Mouse (Mus musculus) forebrain, embryonic 10.5 days (tissue): ENCODE measurements around the gene Pard3. TPM values are rescaled to one million over a fixed set of nuclear protein-coding genes. Genes with fewer than 3 reads are reported as not detected.

Experiments
- DNase-seq: peaks from one replicate; pipeline ENCODE4 v3.0.0-alpha.2; 2017; ENCODE audit warnings: low spot score; ENCODE audit errors: extremely low spot score
- H3K27ac ChIP-seq: fragments of 300-500 bp; sonication (generic); 2 replicates; pipeline ENCODE4 v1.5.1; 2016; ENCODE audit warnings: mild to moderate bottlenecking
- H3K27me3 ChIP-seq: fragments of 300-500 bp; sonication (generic); 2 replicates; pipeline ENCODE4 v1.6.1; 2016; ENCODE audit warnings: mild to moderate bottlenecking; ENCODE audit not compliant: poor library complexity, severe bottlenecking
- H3K36me3 ChIP-seq: fragments of 300-500 bp; sonication (generic); replicated peaks from 2 replicates; pipeline ENCODE4 v1.6.1; 2016; ENCODE audit warnings: mild to moderate bottlenecking, moderate library complexity
- H3K4me1 ChIP-seq: fragments of 300-500 bp; sonication (generic); 2 replicates; pipeline ENCODE4 v1.6.1; 2016
- H3K4me3 ChIP-seq: fragments of 300-500 bp; sonication (generic); 2 replicates; pipeline ENCODE4 v1.5.1; 2016; ENCODE audit warnings: mild to moderate bottlenecking, moderate library complexity
- H3K9me3 ChIP-seq: fragments of 300-500 bp; sonication (generic); 2 replicates; pipeline ENCODE4 v1.6.1; 2016; ENCODE audit warnings: mild to moderate bottlenecking, moderate library complexity
- WGBS: fragments of 180-500 bp; shearing (Covaris S2); methylation state at CpG from one replicate; pipeline ENCODE4 v1.1.7; 2016; 5-methylcytosine and 5-hydroxymethylcytosine counted together
- polyA plus RNA-seq: library from polyadenylated mRNA; unstranded; fragments of >200 nt; fragmentation: Nextera tagmentation; extraction: Ambion mirVana; gene quantifications from 2 replicates; pipeline ENCODE4 v1.2.1, GENCODE M21; 2016

The Pard3 gene
- polyA plus RNA-seq, 1 experiment from 2014 or later: 27.3 TPM

- Histone ChIP-seq H3K9me3 (no peaks in the 10 kb centered on the region), H3K4me3 (no peak overlapping the region), H3K27ac (no peak overlapping the region), H3K36me3 (peaks cover 31% of the 10 kb centered on the region), H3K4me1 (no peaks in the 10 kb centered on the region), H3K27me3 (no peaks in the 10 kb centered on the region)
- 86% methylated on average over 2 of the region's 2 CpGs for WGBS
- DNase-seq: no peak
Observed at GRCm38 (mm10) chr8:127377775-127378174, 314.1 kb downstream of the Pard3 start.

GRCm38 (mm10) chr8:127378994-127379858 is 315.5 kb downstream of the Pard3 start:
- Histone ChIP-seq H3K27me3 (no peaks in the 10 kb centered on the region), H3K4me1 (no peaks in the 10 kb centered on the region), H3K4me3 (no peak overlapping the region), H3K9me3 (peaks cover 7% of the 10 kb centered on the region; the same call in 1 of the 2 replicates), H3K36me3 (peaks cover 41% of the 10 kb centered on the region), H3K27ac (no peak overlapping the region)
- no peak for DNase-seq
- 72% methylated on average over 11 of the region's 11 CpGs for WGBS

- no peak for DNase-seq
- peaks cover 7% of the 10 kb centered on the region; the same call in 1 of the 2 replicates for H3K9me3 ChIP-seq
- H3K27me3 ChIP-seq: no peaks in the 10 kb centered on the region
- no peak overlapping the region for H3K4me3 ChIP-seq
- H3K36me3 ChIP-seq: peaks cover 51% of the 10 kb centered on the region
- no peak overlapping the region for H3K27ac ChIP-seq
- H3K4me1 ChIP-seq: no peaks in the 10 kb centered on the region; the same call in 1 of the 2 replicates
- 94% methylated on average over 3 of the region's 3 CpGs for WGBS
Observed at GRCm38 (mm10) chr8:127381259-127381658, 317.6 kb downstream of the Pard3 start.

GRCm38 (mm10) chr8:127392700-127393099 is 329.0 kb downstream of the Pard3 start:
- H3K9me3 ChIP-seq: peaks cover 11% of the 10 kb centered on the region
- no peaks in the 10 kb centered on the region for H3K27me3 ChIP-seq
- H3K27ac ChIP-seq: no peak overlapping the region
- H3K36me3 ChIP-seq: peaks cover 49% of the 10 kb centered on the region
- H3K4me3 ChIP-seq: no peak overlapping the region
- no peak for DNase-seq
- H3K4me1 ChIP-seq: peaks cover 4% of the 10 kb centered on the region; the same call in 1 of the 2 replicates

- no peaks in the 10 kb centered on the region for H3K27me3 ChIP-seq
- H3K9me3 ChIP-seq: no peaks in the 10 kb centered on the region
- H3K36me3 ChIP-seq: peaks cover 44% of the 10 kb centered on the region
- peaks cover 4% of the 10 kb centered on the region; the same call in 1 of the 2 replicates for H3K4me1 ChIP-seq
- H3K4me3 ChIP-seq: no peak overlapping the region
- no peak for DNase-seq
- no peak overlapping the region for H3K27ac ChIP-seq
- WGBS: 92% methylated on average over 4 of the region's 4 CpGs
Observed at GRCm38 (mm10) chr8:127395488-127395887, 331.8 kb downstream of the Pard3 start.

GRCm38 (mm10) chr8:127405815-127406214 is 342.1 kb downstream of the Pard3 start:
- DNase-seq: no peak
- H3K4me1 ChIP-seq: peaks cover 4% of the 10 kb centered on the region; the same call in 1 of the 2 replicates
- no peak overlapping the region for H3K27ac ChIP-seq
- H3K9me3 ChIP-seq: no peaks in the 10 kb centered on the region
- H3K4me3 ChIP-seq: no peak overlapping the region
- no peaks in the 10 kb centered on the region for H3K27me3 ChIP-seq
- H3K36me3 ChIP-seq: peaks cover 41% of the 10 kb centered on the region

GRCm38 (mm10) chr8:127410606-127411005 is 346.9 kb downstream of the Pard3 start:
- Histone ChIP-seq H3K36me3 (peaks cover 31% of the 10 kb centered on the region), H3K27me3 (no peaks in the 10 kb centered on the region), H3K9me3 (no peaks in the 10 kb centered on the region), H3K27ac (no peak overlapping the region), H3K4me3 (no peak overlapping the region), H3K4me1 (peaks cover 4% of the 10 kb centered on the region; the same call in 1 of the 2 replicates)
- no peak for DNase-seq
- 93% methylated on average over 12 of the region's 12 CpGs for WGBS

- peaks cover 29% of the 10 kb centered on the region for H3K36me3 ChIP-seq
- no peaks in the 10 kb centered on the region for H3K9me3 ChIP-seq
- H3K4me1 ChIP-seq: no peaks in the 10 kb centered on the region
- WGBS: 92% methylated on average over 4 of the region's 4 CpGs
- no peaks in the 10 kb centered on the region for H3K27me3 ChIP-seq
- no peak overlapping the region for H3K27ac ChIP-seq
- DNase-seq: no peak
- no peak overlapping the region for H3K4me3 ChIP-seq
Observed at GRCm38 (mm10) chr8:127411190-127411848, 347.6 kb downstream of the Pard3 start.

GRCm38 (mm10) chr8:127423021-127423420 is 359.3 kb downstream of the Pard3 start:
- Histone ChIP-seq H3K27ac (peak overlapping the region; percentile 51; the same call in 1 of the 2 replicates), H3K4me1 (peaks cover 12% of the 10 kb centered on the region), H3K27me3 (no peaks in the 10 kb centered on the region), H3K9me3 (no peaks in the 10 kb centered on the region), H3K4me3 (no peak overlapping the region), H3K36me3 (peaks cover 47% of the 10 kb centered on the region)
- WGBS: 57% methylated on average over 7 of the region's 7 CpGs
- no peak for DNase-seq

GRCm38 (mm10) chr8:127424211-127424916 is 360.7 kb downstream of the Pard3 start:
- Histone ChIP-seq H3K4me3 (no peak overlapping the region), H3K36me3 (peaks cover 47% of the 10 kb centered on the region), H3K27ac (no peak overlapping the region), H3K9me3 (no peaks in the 10 kb centered on the region), H3K27me3 (no peaks in the 10 kb centered on the region), H3K4me1 (peaks cover 12% of the 10 kb centered on the region)
- no peak for DNase-seq
- WGBS: 95% methylated on average over 13 of the region's 13 CpGs

- Histone ChIP-seq H3K36me3 (peaks cover 43% of the 10 kb centered on the region), H3K9me3 (no peaks in the 10 kb centered on the region), H3K4me1 (peaks cover 16% of the 10 kb centered on the region), H3K27me3 (no peaks in the 10 kb centered on the region), H3K4me3 (no peak overlapping the region), H3K27ac (no peak overlapping the region)
- no peak for DNase-seq
- 85% methylated on average over 5 of the region's 5 CpGs for WGBS
Observed at GRCm38 (mm10) chr8:127426857-127427256, 363.2 kb downstream of the Pard3 start.

GRCm38 (mm10) chr8:127428004-127428403 is 364.3 kb downstream of the Pard3 start:
- Histone ChIP-seq H3K27me3 (no peaks in the 10 kb centered on the region), H3K36me3 (peaks cover 53% of the 10 kb centered on the region), H3K9me3 (no peaks in the 10 kb centered on the region), H3K4me3 (no peak overlapping the region), H3K27ac (no peak overlapping the region), H3K4me1 (peaks cover 9% of the 10 kb centered on the region)
- 93% methylated on average over 7 of the region's 7 CpGs for WGBS
- no peak for DNase-seq
